Mouse (Mus musculus): ENCODE results near the gene Lrpprc.

DNA sequence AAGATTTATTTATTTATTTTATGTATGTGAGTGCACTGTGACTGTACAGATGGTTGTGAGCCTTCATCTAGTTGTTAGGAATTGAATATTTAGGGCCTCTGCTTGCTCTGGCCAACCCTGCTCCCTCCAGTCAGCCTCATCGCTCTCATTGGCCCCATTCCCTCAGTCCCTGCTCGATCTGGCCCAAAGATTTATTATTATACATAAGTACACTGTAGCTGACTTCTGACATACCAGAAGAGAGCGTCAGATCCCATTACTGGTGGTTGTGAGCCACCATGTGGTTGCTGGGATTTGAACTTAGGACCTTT lies 133.2 kb downstream of the Lrpprc start:
- TF ChIP-seq CTCF (IDR thresholded peaks at IDR 0.05; ENCODE audit: extremely low read depth, insufficient read depth, insufficient read length, insufficient replicate concordance) (no peak), POLR2A (IDR thresholded peaks at IDR 0.05; ENCODE audit: low read depth, low read length) (no peak)
